Mouse (Mus musculus) megakaryocyte progenitor cell, adult 5-6 weeks (primary cell): ENCODE results near the gene Tbx1. TPM values are rescaled to one million over a fixed set of nuclear protein-coding genes. Genes with fewer than 3 reads are reported as not detected.

Source experiments
- ATAC-seq: replicated peaks from 2 replicates; pipeline ENCODE4 v1.8.0; 2016; ENCODE audit warnings: mild to moderate bottlenecking, moderate TSS enrichment, inconsistent platforms; ENCODE audit not compliant: poor library complexity
- total RNA-seq, 2 experiments: library from RNA; stranded (forward) in 1 of 2; stranded (reverse) in 1 of 2; fragments of 157-497, 149-512 nt in 1 of 2; fragments of 200-1000 nt in 1 of 2; gene quantifications; 2 replicates each; pipeline versions ENCODE4 v1.2.3 to v1.2.4; 2015 to 2017

Tbx1 gene
- total RNA-seq, 2 experiments from 2014 or later, result not detected

DNA sequence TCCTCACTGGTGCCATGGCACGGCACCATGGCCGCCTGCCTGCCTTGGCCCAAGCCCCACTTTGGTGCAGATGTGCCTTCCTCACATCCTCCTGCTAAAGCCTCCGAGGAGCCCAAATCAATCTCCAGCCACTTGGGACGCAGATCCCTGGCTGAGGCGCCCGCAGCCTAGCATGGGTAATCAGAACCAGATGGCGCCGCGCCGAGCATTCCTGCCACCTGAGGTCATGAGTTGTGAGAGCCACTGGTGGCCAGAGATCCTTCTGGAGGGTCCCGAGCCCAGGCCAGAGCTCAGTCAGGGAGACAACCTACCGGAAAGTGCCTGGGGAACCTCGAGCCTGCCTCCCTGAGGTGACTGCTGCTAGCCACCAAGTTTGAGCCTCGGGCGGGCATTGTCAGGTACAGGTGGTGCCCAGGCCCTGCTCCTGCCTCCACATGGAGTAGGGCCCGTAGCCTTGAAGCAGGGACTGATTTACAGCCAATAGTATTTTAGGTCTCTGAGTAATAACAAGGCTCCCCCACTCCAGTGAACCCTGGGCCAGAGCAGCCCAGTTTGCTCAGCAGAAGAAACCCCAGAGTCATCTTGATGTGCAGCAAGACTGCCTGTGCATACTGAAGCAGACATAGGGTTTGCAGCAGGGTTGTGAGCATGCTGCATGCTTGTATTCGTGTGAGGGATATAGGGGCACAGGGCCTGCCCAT lies 35.1 kb downstream of the Tbx1 start:
- ATAC-seq, result no peak

DNA sequence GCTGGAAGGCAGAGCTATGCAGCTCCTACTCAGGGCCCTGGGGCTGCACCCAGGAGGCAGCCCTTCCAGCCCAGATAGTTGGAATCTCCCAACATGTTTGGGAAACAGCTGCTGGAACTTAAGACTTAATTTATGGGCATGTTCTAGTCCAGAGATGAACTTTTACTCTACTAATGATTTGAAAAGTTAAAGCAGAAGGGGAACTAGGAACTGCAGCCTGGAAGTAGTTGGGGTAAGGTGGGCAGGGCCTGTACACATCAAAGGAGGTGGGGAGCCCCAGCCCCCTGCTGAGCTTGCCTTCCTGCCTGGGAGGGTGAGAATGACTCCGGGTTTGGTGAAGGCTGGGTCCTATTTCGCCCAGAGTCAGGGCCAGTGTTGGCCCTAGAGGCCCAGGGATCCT lies 35.8 kb downstream of the Tbx1 start:
- ATAC-seq, result no peak

DNA sequence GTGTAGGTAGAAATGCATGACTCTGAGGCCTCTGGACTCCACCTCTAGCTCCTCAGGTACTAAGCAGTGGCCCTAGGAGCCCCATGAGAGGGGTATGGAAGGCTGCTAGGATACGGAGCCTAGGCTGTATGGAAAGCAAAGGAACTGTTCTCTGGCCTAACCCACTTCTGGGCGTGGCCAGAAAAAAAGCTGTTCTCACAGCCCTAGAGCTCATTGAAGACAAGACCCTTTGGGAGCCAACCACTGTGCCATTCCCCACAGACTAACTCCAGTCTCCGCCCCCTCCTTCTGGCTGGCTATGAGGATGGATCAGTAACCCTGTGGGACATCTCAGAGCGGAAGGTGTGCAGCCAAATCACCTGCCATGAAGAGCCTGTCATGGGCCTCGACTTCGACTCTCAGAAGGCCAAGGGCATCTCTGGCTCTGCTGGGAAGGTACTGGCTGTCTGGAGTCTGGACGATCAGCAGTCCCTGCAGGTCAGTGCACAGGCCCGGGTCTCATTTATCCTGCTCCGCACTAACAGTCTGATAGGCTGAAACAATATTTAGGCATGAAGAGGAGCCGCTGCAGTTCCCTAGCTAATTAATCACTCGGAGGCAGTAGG lies 38.3 kb downstream of the Tbx1 start:
- no peak for ATAC-seq

DNA sequence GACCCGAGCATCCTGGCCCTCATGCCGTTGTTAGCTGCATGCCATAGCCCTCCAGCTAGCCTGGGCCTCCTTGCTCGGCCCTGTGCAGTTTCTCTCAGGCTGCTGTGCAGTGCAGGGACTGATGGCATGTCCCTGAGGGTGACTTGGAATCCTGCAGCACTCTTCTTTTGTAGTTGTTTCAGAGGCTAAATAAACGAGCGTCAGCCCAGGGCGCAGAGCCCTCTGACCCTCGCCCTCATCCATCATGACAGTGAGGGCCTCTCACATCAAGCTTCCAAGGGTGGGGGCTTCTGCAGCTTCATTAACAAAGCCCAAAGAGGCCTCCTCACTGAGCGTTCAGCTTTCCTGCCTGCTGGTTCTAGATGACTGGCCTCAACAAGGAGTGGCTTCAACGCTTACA lies 38.9 kb downstream of the Tbx1 start:
- ATAC-seq, result no peak

DNA sequence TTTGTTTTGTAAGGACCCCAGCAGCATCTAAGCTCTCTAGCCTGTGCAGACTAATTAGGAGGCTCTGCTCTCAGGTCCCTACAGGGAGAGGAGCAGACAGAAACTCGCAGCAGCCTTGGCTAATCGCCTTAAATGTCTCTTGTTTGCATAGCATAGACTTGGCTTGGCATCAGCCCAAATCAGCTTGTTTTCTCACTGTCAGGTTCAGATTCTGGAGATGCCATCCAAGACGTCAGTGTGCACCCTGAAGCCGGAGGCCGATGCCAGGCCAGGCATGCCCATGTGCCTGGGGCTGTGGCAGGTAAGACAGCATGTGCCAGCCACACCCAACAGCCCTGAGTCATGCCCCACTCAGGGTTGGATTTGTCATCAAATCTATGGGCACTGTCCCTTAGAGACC lies 42.6 kb downstream of the Tbx1 start:
- ATAC-seq, result no peak

DNA sequence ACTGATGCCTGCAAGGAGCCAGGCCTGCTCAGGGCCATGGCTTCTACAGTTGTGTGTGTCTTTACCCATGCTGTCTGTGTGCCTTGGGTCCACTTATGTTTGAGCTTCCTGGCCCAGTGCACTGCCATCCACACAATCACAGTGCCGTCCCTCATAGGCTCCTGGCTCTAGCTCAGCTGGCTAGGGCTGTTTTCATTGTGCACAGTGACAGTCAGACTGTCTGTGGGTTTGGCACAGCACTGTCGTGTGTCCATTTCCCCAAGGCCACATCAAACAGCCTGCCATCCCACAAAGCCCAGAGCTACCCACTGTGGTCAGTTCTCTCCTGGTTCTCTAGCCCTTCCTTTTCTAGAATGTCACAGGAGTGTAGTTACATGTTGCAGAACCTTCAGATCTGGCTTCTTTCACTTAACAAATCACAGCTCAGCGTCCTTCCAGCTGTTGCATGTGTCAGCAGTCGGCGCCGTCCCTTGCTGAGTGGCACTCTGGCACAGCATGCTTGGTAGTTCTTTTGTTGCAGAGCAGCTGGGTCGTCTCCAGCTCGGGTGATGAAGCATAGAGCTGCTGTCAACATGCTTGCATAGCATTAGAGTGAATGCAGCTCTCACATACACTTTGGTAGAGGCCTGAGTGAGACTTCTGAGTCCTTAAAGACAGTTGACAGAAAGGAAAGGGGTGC lies 47.2 kb downstream of the Tbx1 start:
- ATAC-seq, result no peak

DNA sequence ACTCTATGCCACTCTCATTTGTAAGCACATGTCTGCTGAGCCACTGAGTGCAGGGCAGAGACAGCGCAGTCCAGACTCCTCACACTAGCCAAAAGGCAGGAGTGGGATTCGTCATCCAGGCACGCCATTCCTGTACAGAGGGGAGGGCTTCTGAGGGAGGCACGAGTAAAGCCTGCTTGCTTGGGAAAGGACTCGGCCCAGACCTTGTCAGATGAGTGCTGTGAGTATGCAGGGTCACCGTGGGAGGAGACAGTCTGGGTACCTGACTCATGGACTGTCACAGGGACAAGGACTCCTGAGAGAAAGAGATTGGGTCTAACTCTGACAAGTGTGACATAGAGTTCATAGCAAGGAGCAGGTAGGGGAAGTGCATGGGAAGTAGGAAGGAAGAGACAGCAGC lies 51.2 kb downstream of the Tbx1 start:
- no peak for ATAC-seq

DNA sequence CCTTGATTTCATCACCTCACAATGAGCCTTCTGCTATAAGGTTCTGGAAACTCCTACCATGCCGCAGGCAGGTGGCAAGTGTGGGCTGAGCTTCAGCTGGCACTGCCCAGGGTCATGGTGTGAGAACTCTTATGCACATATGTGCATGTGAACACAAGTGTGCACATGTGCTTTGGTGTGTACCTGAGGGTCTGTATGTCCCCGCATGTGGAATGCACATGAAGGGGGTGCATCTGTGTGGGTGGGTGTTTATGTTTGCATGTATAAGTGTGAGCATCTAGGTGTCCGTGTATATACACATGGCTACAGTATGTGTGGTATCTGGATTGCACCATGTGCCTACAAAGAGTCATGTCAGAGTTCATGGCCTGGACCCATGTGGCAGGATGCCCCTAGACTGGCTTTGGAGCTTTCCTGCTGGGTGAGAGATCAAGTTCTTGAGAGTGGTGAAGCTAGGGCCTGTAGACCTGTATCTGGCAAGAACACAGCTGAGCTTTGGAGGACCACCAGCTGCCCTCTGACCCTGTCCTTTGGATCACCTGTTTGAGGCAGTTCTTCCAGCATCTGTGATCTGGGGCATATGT lies 53.0 kb downstream of the Tbx1 start:
- ATAC-seq, result no peak

DNA sequence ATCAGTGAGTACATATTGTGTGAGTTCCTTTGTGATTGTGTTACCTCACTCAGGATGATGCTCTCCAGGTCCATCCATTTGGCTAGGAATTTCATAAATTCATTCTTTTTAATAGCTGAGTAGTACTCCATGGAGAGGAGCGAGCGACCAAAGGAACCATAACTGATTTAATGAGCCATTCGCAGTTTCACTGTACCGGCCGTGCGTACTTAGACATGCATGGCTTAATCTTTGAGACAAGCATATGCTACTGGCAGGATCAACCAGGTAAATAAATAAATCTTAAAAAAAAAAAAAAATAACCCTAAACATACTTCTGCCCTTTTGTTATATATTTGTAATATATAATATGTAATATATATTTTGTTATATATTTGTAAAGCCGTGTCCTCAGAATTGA lies 57.4 kb downstream of the Tbx1 start:
- ATAC-seq, result peak; percentile 100

Other genes starting within 250 kb of the Tbx1 start
- gene Tango2, start 242.6 kb downstream of the Tbx1 start, total RNA-seq (2015), result 20.5 and 21.7 TPM in 2 replicates
- gene Tango2, start 242.6 kb downstream of the Tbx1 start, total RNA-seq (2017), result 7.6 and 8.6 TPM in 2 replicates
- gene Arvcf, start 242.5 kb downstream of the Tbx1 start, total RNA-seq (2015), result 0.20 and 1.2 TPM in 2 replicates
- gene Arvcf, start 242.5 kb downstream of the Tbx1 start, total RNA-seq (2017), result 0.83 and 7.9 TPM in 2 replicates
- 14.3 and 23.0 TPM in 2 replicates for gene Txnrd2, start 164.3 kb downstream of the Tbx1 start, total RNA-seq (2015)
- gene Txnrd2, start 164.3 kb downstream of the Tbx1 start, total RNA-seq (2017), result 12.5 and 20.6 TPM in 2 replicates
- gene Comt, start 163.8 kb downstream of the Tbx1 start, total RNA-seq (2015), result 42.8 and 55.1 TPM in 2 replicates
- gene Comt, start 163.8 kb downstream of the Tbx1 start, total RNA-seq (2017), result 42.3 and 47.1 TPM in 2 replicates
- 6.4 and 7.3 TPM in 2 replicates for gene Gnb1l, start 92.0 kb downstream of the Tbx1 start, total RNA-seq (2015)
- gene Gnb1l, start 92.0 kb downstream of the Tbx1 start, total RNA-seq (2017), result 2.4 and 8.8 TPM in 2 replicates
- 5.8 and 8.1 TPM in 2 replicates for gene Rtl10, start 91.8 kb downstream of the Tbx1 start, total RNA-seq (2015)
- 2.6 and 4.1 TPM in 2 replicates for gene Rtl10, start 91.8 kb downstream of the Tbx1 start, total RNA-seq (2017)
- gene Gp1bb, start 31.7 kb upstream of the Tbx1 start, total RNA-seq (2015), result 0.76 TPM in 1 of 2 replicates, not detected in the other
- gene Gp1bb, start 31.7 kb upstream of the Tbx1 start, total RNA-seq (2017), result 0.25 TPM in 1 of 2 replicates, not detected in the other
- gene Gm49601, start 35.8 kb upstream of the Tbx1 start, total RNA-seq (2015), result 0.79 and 1.4 TPM in 2 replicates
- 1.4 and 3.5 TPM in 2 replicates for gene Gm49601, start 35.8 kb upstream of the Tbx1 start, total RNA-seq (2017)
- 7.0 and 9.1 TPM in 2 replicates for gene Sept5, start 39.3 kb upstream of the Tbx1 start, total RNA-seq (2015)
- 2.6 and 8.7 TPM in 2 replicates for gene Sept5, start 39.3 kb upstream of the Tbx1 start, total RNA-seq (2017)
- gene Cldn5, start 186.2 kb upstream of the Tbx1 start, total RNA-seq (2015), result not detected in 2 replicates
- gene Cldn5, start 186.2 kb upstream of the Tbx1 start, total RNA-seq (2017), result not detected in 2 replicates
- 54.3 and 60.0 TPM in 2 replicates for gene Ufd1, start 221.1 kb upstream of the Tbx1 start, total RNA-seq (2015)
- gene Ufd1, start 221.1 kb upstream of the Tbx1 start, total RNA-seq (2017), result 72.6 and 83.2 TPM in 2 replicates
- gene Cdc45, start 221.3 kb upstream of the Tbx1 start, total RNA-seq (2015), result 85.4 and 93.9 TPM in 2 replicates
- gene Cdc45, start 221.3 kb upstream of the Tbx1 start, total RNA-seq (2017), result 110 and 121 TPM in 2 replicates
- 23.1 and 27.0 TPM in 2 replicates for gene 2510002D24Rik, start 245.9 kb upstream of the Tbx1 start, total RNA-seq (2015)
- gene 2510002D24Rik, start 245.9 kb upstream of the Tbx1 start, total RNA-seq (2017), result 23.2 and 36.1 TPM in 2 replicates
- not detected in 2 replicates for gene Gm28539, start 245.9 kb upstream of the Tbx1 start, total RNA-seq (2015)
- gene Gm28539, start 245.9 kb upstream of the Tbx1 start, total RNA-seq (2017), result not detected in 2 replicates